Mouse (Mus musculus): ENCODE results near the gene Cacna1h. TPM values are rescaled to one million over a fixed set of nuclear protein-coding genes. Genes with fewer than 3 reads are reported as not detected.

The Cacna1h gene
- 100 to 1,000 TPM; 117 to 206 (median 157) TPM for total RNA-seq (2022)

DNA sequence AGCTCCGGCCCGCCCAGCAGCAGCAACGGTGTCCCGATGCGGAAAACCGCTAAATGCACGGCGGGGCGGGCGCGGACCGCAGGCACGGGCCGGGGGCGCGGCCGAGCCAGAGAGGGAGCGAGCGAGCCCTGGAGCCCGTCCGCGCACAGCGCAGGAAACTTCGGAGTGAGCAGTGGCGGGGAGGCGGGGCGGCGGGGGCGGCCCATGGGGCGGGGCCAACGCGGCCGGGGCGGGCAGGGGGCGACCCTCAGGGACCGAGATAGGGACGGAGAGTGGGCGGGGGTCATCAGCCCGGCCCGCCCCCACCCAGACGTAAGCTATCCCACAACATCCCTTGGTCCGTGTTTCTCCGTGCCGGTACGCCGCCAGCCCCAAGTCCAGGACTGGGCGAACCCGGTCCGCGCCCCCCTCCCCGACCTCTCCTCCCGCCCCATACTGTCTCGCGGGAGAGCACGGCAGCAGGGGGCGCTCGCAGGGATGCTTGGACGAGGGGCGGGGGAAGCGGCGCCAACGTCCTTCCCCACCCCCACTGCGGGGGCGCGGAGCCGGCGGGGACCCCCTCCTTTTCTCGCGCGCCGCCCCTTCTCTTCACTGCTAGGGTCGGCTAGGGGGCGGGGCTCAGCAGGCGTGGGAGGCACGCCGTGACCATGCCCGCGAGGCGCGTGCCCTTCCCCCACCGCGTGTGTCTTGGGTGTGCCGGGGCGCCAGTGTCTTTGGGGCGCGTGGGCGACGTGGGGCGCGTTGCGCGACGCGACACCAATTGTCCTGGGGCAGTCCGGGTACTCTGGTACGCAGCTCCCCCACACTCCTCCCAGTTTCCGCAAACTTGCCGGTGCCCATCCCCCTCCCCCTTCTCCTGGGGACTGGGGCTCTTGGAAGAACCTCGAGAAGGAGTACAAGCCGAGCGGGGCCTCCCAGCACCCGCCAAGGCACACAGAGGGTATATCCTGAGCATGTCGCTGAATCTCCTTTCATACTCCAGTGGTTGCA is at the start of gene Cacna1h:
Gene Cacna1h, minus strand, starts transcription at position 167 of the 990 bp plus-strand sequence.
- DNase-seq, result peak; percentile 64

DNA sequence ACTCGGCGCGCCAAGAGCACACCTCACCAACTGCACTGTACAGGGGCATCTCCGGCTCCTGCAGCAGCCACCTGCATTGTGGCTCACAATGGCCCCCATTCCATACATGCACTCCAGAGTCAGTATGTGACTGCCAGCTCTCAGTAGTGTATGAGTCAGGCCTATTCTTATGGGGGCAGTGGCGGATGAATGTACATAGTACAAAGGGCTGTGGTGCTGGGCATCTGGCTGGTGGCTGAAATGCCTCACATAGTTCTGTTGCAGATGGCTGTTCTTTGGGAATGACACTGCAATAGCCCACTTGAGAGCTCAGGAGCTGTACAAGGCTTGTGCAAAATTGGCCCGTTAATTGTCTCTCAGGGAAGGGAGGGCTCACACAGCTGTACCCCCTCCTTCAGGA is 48.5 kb upstream of the Cacna1h start:
- DNase-seq, result no peak

DNA sequence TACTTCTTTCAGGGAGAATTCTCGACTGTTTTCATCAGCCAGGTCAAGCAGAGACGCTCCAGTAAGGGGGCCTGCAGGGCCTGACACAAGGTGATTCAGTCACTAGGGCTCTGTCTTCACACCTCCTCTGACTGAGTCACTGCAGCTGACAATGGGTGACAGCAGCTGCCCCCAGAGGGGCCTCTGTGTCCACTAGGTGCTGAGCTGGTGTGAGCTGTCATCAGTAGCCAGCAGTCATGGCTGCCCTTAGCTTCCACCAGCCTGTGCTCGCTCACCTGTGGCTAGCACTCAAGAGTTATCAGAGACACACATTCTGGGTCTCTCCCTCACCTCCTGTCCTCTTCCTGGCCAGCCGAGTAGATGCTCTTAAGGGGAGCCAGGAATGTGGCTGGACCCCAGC is 47.2 kb upstream of the Cacna1h start:
- no peak for DNase-seq

DNA sequence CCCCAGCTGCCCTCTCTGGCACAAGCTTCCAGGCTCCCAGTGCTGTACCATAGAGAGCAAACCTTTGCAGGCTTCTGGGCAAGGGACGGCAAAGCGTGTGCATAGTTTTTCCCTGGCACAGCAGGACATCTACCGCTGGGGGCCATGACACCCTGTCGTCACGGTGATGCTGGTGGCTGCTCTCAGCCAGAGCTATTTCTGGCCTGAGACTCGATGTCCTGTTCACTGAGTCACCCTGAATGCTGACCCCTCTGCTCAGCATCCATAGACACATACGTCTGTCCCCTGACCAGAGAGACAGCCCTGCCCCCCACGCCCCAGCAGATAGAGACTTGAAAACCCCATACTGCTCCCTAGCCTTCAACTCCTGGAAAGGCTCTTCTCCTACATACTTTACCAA is 46.6 kb upstream of the Cacna1h start:
- no peak for DNase-seq

DNA sequence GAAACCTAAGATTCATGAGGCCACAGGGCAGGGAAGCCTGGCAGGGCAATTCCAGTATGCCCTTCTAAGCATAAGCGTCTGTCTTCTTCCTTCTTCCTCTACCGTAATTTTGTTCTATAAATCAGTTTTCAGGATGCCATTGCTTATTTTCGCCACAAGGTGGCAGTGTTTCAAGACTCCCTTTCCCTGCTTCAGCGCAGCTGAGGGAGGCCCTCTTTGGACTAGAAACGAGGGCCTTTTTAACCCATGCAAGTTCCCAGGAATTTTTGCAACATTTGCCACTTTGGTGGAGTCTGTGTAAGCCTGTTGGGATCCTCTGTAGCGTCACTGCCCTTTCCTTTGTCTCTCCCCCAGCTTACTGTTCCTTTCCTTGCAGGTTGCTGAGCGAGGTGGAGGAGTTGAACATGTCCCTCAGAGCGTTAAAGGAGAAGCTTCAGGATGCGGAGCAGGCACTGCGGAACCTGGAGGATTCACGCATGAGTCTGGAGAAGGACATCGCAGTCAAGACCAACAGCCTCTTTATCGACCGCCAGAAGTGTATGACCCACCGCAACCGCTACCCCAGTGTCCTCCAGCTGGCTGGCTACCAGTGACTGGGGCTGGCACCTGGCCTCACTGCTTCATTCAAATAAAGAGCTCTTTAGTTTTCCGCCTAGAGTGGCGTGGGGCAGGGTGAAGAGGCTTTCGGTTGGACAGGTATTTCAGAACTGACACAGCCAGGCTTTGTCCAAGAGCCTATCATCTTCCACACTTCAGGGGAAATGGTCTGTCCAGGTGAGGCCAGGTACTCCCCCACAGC is 42.6 kb upstream of the Cacna1h start:
- DNase-seq, result no peak

DNA sequence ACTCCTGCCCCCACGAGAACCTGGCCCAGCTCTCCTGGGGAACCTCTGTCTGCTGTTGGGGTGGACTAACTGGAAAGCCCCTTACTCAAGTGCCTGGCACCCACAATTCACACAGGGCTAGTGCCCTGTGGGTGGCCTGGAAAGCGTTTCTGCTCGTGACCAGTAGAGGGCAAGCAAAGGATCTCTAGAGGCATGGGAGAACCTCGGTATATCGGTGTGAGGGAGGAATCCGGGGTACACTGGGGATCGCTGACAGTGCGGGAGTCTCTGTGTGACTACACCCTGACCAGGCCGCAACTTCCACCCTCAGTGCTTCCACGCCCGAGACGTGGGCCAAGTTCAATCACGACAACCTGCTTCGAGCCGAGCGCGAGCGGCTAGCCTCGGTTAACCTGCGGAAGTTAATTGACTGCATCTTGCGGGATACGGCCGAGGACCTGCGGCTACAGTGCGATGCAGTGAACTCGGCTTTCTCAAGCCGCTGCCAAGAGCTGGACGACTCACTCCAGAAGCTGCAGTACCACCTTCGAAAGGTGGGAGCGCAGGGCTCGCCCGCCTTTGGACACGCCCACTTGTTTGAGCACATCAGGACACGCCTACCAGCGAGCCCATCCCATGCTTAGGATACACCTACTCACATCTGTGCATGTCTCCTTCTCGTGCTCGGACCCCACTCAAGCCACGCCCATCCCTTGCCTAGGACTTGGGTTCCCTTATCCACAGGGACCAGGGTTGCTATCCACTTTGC is 40.9 kb upstream of the Cacna1h start:
- peak; percentile 44 for DNase-seq

DNA sequence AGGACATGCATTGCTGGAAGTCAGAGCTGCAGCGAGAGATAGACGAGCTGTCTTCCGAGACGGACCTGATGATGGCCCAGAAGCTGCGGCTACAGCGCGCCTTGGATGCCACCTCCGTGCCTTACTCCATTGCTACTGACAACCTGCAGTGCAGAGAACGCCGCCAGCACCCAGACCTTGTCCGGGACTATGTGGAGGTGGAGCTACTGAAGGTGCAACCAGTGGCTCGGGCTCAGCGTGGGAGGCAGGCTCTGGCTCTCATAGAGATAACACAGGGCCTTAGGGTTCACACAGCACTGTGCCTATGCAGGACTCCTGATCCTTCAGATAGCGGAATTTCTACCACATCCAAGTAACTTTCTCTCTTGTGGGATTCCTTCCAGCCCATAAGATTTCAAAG is 38.5 kb upstream of the Cacna1h start:
- DNase-seq, result no peak

DNA sequence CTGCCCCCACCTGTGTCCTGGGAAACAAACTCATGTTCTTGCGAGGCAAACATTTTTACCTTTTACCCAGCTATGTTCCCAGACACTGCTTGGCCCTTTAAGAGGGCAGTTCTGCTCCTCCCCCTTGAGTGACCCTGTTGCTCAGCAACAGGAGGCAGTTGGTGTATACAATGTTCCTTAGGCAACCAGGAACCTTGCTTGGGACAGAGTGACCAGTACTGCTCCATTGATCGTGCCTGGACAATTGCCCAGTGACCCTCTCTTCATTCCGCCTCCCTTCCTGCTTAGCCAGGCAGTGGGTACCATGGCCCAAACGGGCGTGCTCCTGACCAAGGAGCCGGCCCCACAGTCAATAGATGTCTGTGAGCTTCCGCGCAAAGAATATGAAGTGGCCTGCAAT is 37.8 kb upstream of the Cacna1h start:
- DNase-seq, result no peak

DNA sequence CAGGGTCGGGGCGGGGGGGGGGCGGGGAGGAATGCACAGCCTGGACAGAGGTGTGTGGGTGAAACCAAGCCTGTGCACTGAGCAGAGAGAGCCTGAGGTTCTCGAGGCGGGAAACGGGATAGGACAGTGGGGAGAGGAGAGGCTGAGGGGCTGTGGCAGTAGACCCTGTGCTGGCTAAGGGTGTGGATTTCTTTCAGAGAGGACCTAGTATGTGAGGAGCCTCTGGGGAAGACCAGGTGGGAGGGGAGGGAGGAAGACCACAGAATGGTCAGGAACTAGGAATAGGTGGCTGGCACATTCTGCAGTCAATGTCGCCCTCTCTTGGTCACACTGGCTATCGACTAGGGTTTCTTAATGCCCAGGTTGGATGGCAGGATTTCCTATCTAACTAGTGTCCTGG is 36.2 kb upstream of the Cacna1h start:
- DNase-seq, result peak; percentile 45

DNA sequence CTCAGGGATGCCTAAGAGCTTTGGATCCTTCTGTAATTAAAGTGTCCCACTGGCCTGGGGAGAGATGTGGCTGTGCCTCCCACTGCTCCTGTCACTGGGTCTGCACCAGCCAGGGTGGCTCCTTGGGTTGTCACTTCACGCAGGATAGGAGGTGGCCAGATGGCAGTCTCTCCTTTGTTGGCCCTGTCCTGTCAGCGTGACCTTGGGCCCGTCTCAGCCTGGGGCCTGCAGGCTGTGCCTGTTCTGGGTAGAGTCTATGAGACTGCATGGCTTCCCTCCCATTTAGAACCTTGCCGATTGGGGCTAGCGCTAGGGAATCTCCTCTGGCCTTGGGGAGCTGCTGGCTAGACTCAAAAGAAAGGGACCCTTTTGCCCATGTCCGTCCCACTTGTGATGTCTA is 34.7 kb upstream of the Cacna1h start:
- peak; percentile 60 for DNase-seq

DNA sequence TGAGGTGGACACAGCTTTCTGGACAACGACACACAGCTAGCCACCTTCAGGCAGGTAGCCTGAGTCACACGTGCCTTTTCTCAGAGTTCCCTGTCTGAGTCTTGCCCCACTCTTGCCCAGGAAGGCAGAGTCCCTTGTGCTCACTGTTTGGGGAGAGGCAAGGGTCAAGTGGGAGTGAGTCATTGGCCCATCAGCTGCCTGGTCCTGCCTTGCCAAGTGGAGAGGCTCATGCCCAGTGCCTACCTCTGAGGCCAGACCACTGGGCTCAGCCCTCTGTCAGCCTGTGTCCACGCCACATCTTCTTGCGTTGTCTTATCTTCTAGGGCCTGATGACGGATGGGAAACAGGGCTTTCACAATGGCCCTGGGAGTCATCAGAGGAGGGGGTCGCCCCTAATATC is 34.2 kb upstream of the Cacna1h start:
- peak; percentile 53 for DNase-seq

DNA sequence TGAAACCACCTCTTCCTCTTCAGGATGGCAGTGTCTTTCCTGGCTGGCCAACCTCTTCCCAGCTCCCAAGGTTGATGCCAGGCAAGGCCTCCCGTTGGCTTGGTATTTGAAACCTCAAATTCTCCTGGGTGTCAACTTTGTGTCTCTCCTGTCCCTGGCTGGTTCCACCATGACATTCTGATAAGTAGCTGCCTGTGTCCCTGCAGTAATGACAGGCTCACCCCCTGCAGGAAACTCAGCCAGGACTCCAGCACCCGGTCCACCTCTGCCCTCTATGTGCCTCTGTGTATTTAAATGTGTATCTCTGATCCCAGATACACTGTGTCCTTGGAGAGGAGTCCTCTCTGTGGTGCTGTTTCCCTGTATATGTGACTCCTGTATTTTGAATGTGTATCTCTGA is 32.7 kb upstream of the Cacna1h start:
- DNase-seq, result no peak

DNA sequence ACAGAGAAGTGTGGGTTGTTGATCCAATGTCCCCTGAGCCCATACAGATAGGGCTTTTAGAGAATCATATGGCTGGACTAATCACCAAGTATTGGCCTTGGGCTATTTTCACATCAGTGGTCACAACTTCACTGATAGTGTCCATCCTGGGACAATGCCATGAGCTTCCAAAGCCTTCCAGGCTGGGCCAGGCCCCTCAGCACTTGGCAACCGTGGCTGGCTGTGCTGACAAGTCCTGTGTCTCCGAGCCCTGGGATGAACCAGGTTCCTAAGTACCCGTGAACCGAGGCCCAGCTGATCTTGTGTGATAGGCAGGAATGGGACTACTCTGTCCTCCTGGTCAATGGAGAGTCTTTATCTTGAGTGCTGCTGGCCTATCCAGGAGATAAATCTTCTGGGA is 30.5 kb upstream of the Cacna1h start:
- DNase-seq, result no peak

DNA sequence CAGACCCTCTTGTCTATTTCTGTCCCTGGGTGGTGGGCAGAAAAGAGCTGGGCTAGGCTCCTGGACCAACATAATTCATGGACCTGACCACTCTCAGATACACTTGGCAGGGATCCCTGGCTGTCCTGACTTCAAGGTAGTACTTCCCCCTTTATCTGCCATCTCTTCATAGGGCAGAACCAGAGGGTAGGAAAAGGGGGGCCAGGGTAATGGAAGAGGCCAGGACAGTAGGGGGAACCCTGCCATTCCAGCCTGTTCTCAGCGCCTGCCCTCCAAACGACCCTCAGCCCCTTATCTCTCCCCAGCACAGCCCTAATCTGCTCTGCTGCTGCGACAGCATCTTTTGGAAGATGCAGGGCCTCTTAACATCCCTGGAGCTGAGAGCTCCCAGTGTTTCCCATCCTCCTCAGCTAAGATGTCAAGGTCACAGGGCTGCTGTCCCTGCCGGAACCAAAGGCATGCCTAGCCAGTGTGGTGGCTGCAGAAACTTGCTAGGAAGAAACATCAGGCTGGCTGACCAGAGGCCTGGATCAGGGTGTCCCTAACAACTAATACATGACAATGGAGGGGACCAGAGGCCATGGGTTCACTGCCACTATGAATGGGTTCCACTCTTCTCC is 29.9 kb upstream of the Cacna1h start:
- DNase-seq, result no peak

DNA sequence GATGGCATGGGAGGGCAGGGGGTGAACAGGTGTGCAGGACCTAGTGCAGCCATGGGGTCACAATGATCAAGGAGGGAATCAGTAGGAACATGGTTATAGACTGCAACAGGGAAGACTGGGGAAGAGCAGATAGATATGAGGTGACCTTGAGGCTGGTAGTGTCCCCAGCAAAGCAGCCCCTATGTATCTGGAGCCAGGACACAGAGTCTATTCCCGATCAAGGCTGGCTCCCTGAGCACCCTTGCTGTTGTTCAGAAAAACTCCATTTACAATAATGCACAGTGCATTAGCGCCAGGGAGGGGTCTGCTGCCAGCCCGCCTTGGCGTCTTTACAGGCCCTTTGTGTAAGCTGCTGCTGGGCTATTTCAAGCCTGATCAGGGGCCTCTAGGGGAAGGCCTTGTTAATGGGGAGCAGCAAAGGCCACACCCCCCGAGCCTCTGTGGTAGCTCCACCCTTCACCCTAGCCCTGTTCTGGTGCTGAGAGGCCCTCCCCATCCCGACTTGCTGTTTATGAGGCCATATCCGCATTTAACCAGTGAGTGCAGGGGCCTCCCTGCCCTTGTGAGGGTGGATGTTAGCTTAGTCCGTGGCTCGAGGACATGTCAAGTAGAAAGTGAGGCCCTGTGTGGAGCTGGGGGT is 28.8 kb upstream of the Cacna1h start:
- DNase-seq, result no peak

DNA sequence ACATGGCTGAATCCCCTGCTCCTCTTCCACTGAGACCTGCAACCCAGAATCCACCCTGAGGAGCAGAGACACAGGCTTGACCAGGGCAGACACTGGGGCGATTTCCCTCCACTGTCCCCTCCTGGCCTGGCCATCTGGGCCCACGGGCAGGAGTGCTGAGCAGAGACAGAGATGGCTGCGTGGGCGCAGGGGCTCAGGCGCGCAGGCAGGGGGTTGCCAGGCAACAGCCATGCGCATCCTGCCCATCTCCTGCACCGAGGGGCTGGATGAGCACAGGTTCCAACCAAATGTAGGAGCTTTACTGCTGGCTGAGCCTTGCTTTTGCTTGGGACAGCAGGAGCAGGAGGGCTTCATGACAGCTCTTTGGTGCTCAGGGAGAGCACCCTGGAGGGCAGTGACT is 23.0 kb upstream of the Cacna1h start:
- no peak for DNase-seq

DNA sequence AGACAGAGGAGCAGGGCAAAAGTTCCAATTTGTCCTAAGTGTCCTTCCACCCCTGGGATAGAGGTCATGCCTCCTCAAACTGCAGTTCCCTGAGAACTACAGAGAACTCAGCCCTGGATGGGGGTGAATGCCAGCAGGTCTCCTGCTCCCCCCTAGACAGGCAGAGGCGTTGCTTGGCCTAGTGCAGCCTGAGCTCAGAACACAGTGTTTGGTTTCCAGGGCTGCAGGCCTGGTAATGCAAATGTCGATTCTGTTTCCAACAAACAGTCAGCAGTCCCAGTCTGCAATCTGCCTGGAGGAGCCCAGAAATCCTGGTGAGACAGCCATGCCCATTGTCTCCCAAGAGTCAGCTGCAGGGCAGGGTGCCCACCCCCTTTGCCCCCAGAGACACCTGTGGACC is 20.7 kb upstream of the Cacna1h start, which contains the start of gene Tekt4:
Gene Tekt4, plus strand, starts transcription at position 344 of the 400 bp plus-strand sequence.
- no peak for DNase-seq

DNA sequence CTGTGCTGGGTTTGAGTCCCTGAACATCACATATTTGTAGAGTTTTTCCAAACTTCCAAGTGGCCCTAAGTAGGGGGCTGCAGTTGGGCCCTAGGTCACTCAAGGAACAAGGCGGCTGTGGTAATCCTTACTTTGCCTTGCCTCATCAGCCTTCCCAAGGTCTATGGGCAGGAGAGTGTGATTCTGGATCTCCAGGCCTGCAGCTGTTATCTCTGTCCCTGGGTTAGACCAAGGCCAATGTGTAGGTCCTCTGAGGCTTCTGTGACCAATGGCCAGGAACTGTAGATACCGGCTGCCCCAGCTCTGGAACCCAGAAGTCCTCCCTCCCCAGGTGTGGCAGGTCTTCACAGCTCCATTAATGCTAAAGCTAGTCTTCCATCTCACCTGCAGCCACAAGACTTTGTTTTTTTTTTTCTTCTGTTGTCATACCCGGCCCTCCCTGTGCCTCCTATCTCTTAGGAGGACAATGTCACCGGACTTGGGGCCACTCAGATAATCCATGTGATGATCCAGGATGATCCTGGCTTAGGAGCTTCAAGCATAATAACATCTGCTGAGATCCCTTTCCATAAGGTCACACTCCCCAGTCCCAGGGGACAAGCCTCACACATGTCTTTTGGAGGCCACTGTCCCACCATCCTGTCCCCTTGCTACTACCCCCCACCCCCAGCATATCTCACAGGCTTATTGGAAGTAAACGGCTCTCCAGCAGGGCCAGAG is 18.8 kb upstream of the Cacna1h start:
- DNase-seq, result peak; percentile 58

DNA sequence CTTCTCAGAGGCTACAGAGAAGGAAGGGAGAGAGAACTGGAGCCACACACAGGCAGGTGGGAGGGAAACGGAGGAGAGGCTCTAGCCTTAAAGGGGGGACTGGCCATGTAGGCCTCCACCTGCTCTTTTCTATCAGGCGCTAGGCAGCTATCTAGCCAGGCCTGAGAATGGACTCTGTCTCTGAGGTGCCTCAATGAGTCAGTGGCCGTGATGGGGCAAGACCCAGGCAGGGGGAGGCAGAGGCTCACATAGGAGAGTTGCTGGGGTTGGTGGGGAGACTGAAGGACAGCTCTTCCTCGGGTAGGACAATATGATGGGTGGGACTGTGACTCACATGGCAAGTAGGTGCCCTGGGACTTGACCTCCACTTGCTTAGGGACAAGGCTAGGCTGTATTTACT is 16.7 kb upstream of the Cacna1h start:
- DNase-seq, result peak; percentile 64

DNA sequence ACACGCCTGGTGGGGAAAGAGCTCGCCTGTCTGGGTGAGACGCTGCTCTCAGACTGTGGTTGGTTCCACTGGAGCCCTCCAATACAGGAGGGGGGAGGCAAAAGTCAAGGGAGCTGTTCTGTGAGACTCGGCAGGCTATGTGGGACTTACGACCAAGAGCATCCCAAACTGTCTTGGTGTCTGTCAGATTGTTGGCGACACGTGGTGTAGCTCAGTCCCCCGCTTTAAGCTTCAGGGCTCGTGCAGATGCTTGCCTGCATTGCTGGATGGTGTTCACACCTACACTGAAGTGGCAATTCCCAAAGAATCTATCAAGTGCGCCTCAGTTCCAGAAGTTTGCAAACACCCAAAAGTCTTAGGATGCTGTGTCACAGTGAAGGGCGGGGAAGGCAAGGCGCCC is 14.3 kb upstream of the Cacna1h start:
- DNase-seq, result no peak

DNA sequence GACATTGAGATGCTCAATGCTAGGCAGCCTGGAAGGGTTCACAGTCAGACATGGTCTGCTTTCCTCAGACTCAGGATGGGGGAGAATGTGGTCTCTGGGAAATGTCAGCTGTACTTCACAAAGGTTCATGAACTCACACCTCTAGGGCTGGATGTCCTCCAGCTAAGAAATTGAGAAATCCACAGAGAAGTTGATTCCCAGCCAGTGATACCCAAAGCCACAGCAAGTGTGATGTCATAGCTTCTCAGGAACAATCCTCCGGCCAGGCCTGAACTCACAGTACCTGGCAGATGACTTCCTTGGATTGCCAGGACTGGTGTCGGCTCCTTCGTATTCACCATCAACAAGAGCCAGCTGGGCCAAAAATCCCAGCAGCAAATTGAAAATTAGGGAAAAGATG is 12.3 kb upstream of the Cacna1h start:
- DNase-seq, result no peak
